Mouse (Mus musculus) left cerebral cortex, postnatal 36 days (tissue): ENCODE measurements around the gene Taf1d. TPM values are rescaled to one million over a fixed set of nuclear protein-coding genes. Genes with fewer than 3 reads are reported as not detected.
"Not testable (repeated sequence)": the region's sequence is repeated elsewhere in the genome, so short reads cannot be mapped to it uniquely, and the experiment has no call there.

Source experiments
- DNase-seq, 2 experiments: peaks; one replicate each; pipeline ENCODE4 v3.0.0; 2021 to 2022; ENCODE audit warnings: low spot score in 2 of 2, mixed read lengths in 1 of 2
- intact Hi-C: fragments of 180-260 bp; cut with DNase I; formaldehyde crosslinking; loops from one replicate; pipeline ENCODE4 v1.15.1; 2025
- total RNA-seq, 2 experiments: library from RNA; stranded (reverse); gene quantifications; 2 replicates each; pipeline ENCODE4 v1.2.3; 2021

Gene Taf1d
- total RNA-seq = 10 to 100 TPM; 29.6 to 33.9 TPM

DNA sequence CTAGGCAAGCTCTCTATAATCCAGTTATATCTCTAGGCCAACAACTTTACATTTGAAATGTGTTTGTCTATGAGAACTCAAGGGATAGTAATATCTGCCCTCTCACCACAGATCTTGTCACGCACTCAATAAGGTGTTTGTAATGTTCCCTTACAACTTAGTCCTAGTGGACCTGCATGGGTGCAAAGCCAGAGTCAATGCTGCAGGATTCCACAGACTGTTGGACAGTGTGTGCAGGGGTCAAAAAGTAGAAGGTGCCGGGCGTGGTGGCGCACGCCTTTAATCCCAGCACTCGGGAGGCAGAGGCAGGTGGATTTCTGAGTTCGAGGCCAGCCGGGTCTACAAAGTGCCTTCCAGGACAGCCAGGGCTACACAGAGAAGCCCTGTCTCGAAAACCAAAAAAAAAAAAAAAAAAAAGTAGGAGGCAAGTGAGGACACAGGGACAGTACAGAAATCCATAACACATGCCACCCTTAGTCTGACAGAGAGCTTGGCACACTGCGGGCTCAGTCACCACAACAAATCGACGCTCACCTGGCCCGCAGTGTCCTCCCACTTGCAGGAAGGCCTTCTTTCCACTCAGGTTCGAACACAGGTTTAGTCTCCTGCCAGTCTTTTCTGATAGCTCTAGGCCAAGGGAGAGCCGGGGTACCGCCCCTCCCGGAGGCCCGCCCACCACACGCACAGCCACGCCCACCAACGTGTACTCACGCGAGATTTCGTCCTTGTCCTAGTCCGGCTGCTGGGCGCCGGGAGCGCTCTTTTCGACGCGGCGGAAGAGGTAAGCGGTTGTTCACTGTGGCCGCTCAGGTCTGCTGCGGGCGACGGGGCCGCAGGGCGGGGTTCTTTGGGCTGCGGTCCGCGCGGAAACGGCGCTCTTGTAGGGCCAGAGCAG is at the start of gene Taf1d:
Taf1d (plus strand) TSS at position 712 of the 895 bp plus-strand sequence.
- intact Hi-C loops = loop anchor here (1.0 kb wide), 1 partner anchor 26 kb away; the partner anchor contains the start of gene Med17
- peak; percentile 94 to 96 for DNase-seq

GRCm38 (mm10) chr9:15256214-15256613 is 49.8 kb upstream of the Taf1d start:
- intact Hi-C loops = no loop called here
- no peak for DNase-seq

DNA sequence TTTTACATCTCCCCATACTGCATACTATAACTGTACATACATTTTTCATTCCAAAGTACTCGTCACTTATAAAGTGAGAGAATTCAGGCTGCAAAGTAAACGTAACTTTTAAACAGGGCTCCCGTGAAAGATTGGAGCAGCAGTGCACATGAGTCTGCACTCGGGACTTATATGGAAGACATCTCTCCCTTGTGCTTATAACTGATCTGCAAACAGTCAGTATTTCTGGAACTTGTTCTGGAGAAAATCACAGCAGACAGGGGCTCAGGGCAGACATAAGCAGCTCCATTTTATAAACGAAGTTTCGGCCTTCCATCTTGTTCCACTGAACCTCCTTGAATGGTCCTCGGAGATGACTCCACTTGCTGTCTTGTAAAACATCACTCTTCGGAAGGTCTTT is 44.0 kb upstream of the Taf1d start:
- intact Hi-C loops = no loop called here
- DNase-seq = no peak

DNA sequence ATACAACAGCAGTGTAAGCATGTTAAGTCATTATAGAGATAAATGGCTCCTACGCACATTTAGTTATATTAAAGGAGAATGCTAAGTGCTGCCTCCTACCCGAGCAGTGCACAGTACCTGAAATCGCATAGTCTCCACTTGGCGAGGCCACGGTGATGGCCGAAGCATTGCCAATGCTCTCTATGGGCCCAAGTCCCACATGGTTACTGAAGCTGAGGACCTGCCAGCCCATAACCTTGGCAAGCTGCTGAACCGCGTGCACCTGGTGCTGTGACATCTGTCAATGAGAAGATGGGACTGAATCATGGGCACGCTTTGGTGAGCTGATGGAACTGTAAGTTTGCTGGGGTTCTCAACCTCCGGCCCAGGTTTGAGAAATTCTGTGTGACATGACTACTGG is 42.5 kb upstream of the Taf1d start:
- DNase-seq = no peak
- intact Hi-C loops = no loop called here

- intact Hi-C loops = no loop called here
- DNase-seq = no peak
These were observed 32.0 kb upstream of the Taf1d start for GRCm38 (mm10) chr9:15273981-15274380.

DNA sequence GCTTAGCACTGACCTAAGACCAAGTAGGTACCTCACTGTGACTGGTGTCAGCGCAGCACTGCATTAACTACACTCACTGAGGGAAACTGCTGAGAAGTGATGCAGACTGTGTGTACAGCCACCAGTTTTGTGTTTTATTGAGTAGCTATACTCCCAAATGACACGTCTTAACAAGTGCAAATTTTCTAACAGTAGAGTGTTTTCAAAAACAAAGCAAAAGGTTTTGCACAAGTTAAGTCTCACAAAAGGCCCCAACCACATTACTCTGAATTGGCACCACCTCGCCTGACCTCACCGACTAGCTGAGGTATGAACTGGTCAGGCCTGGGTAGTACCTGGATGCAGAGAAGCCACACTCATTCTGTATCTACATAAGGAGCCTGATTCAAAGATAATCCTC is 29.2 kb upstream of the Taf1d start:
- intact Hi-C loops = no loop called here
- DNase-seq = no peak

DNA sequence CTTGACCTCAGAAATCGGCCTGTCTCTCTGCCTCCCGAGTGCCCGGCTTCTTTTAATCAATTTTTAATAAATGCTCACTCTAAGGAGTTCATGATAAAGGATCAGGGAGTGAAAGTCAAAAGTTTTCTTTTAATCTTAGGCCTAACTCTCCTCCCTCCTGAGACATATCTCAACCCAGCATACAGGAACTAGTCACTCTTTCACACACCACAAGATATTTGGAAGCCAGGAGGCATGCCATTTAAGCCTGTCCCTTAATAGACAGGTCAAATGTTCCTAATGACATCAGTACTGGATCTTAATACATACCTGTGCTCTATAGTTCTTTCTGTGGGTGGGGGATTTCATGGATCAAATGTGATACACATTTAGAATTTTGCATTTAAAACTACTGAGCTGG is 27.7 kb upstream of the Taf1d start:
- intact Hi-C loops = no loop called here

GRCm38 (mm10) chr9:15279139-15279648 is 26.8 kb upstream of the Taf1d start:
- intact Hi-C loops = loop anchor here (1.0 kb wide), 1 partner anchor 27 kb away; the partner anchor contains the start of genes 4931406C07Rik and Taf1d
- no peak for DNase-seq

More for the DNA sequence above, 27.7 kb upstream of the Taf1d start:
- DNase-seq = no peak

DNA sequence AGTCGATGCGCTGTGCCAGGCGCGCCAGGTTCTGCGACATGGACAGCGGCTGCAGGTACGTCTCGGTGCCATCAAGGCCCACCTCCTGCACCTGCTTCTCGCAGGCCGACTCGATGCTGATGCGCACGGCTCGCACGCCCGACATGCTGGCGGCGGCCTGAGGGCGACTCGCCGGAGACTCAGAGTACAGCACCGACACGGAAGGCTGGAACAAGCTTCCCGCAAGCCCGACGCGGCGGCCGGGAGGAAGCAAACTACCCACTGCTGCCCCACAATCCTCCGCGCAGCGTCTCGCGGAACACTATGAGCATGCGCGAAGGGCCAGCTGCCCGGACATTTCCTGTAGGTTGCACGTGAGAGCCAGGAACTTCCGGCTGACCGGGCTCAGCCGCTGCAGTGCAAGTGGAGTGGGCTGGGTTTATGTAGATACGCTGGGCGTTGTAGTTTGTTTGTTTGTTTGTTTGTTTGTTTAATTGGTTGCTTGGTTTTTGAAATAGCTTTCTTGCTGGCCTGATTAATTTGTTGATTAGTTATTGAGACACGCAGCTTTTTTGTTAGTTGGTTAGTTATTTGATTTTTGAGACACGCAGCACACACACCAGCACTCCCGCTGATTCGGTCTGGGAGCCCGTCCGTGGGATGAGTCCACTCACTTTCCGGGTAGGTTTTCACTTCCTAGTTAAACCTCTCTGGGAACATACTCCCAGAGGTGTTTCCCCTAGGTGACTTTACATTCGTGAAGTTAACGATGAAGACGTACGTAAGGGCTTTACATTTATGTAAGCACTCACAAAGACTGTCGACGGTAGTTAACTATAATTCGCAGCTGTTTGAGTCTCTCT is 26.1 kb upstream of the Taf1d start, which contains the start of gene Med17:
Med17 (minus strand) TSS at position 283 of the 842 bp plus-strand sequence.
- intact Hi-C loops = loop anchor here (1.0 kb wide), 1 partner anchor 26 kb away; the partner anchor contains the start of genes 4931406C07Rik and Taf1d

DNA sequence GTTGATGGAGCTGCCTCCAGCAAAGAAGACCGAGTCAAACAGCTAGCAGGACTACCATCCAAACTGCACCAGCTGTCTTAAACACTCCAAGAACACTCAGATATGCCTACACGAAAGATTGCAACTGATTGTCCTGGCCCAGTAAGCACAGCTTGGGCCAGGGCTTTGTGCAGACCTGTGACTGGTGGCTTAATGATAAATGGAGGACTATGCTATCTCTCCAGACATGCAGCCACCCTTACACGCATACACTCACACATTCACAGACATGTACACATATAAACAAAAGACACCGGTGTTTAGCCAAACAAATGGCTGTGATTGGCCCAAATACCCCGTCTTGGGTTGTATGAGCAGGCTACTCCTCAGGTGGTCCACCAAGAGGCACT is 25.5 kb upstream of the Taf1d start:
- DNase-seq = no peak
- intact Hi-C loops = no loop called here

More for the DNA sequence above, 26.1 kb upstream of the Taf1d start, which contains the start of gene Med17:
- peak; percentile 94 to 96 for DNase-seq

DNA sequence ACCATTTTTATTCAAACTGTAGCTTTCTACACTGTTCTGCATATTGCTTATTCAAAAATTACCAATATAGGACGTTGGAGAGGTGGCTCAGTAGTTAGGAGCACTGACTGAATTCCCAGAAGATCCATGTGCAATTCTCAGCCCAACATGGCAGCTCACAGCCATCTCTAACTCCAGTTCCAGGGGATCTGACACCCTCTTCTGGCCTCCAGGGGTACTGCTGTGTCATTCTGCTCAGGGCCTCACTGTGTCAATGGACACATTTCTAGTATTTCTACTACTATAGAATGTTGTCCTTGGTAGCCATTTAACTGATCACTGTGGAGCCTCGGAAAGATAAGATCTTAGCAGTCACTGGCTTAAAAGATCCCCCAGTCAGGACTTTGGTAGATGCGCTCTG is 20.6 kb upstream of the Taf1d start:
- DNase-seq = no peak
- intact Hi-C loops = no loop called here

GRCm38 (mm10) chr9:15287846-15288245 is 18.2 kb upstream of the Taf1d start:
- no peak for DNase-seq
- intact Hi-C loops = no loop called here

GRCm38 (mm10) chr9:15288402-15288801 is 17.6 kb upstream of the Taf1d start:
- intact Hi-C loops = no loop called here

GRCm38 (mm10) chr9:15289251-15289650 is 16.8 kb upstream of the Taf1d start:
- DNase-seq = no peak
- intact Hi-C loops = no loop called here

More at GRCm38 (mm10) chr9:15288402-15288801, 17.6 kb upstream of the Taf1d start:
- no peak for DNase-seq

- no peak for DNase-seq
- intact Hi-C loops = no loop called here
These were observed 8.9 kb upstream of the Taf1d start for GRCm38 (mm10) chr9:15297112-15297511.

GRCm38 (mm10) chr9:15298451-15298850 is 7.6 kb upstream of the Taf1d start:
- intact Hi-C loops = no loop called here
- no peak for DNase-seq

DNA sequence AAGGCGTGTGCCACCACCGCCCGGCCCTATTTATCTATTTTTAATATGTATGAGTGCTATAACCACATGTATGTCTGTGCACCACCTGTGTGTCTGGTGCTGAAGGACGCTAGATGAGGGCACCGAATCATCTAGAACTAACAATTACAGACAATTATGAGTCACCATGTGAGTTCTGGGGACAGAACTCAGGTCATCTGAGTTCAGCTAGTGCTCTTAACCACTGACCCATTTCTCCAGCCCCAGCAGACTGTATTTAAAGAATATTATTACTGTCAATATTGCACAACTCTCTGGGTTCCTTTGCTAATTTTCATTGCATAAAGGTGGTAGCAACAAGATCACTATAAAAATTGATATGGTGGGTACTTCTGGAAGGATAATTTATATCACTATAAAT is 6.0 kb upstream of the Taf1d start:
- no peak for DNase-seq
- intact Hi-C loops = no loop called here

GRCm38 (mm10) chr9:15301399-15301798 is 4.6 kb upstream of the Taf1d start:
- no peak for DNase-seq
- intact Hi-C loops = no loop called here

- DNase-seq, intact Hi-C loops: not testable (repeated sequence)
These were observed 4.0 kb upstream of the Taf1d start for GRCm38 (mm10) chr9:15302006-15302405.

DNA sequence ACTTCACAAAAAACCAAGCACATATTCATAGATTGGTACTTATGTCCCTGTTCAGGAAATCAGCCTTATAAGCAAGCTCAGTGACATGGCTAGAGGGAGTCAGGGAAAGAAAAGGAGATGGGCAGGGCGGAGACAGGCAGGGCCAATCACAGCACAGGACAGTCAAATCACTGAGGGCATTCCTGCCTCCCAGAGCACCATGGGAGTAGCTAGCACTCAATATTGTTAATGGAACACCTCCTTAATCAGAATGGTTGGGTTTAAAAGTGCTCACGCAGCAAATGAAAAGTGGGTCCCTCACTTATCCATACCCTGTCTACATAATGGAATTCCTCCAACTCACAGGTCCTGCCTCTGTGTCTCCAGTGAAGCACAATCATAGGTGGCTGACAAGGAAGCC is 3.1 kb upstream of the Taf1d start:
- intact Hi-C loops = no loop called here
- no peak for DNase-seq
